Mouse (Mus musculus) adrenal gland, postnatal 10 days (tissue): ENCODE measurements at regions not wholly inside any gene's neighbourhood (a gene's known extent, or its start where the extent isn't known, plus 50 kb on each side); places are given as distances from the start of the nearest gene placed in this dataset.
"Not testable (repeated sequence)": the region's sequence is repeated elsewhere in the genome, so short reads cannot be mapped to it uniquely, and the experiment has no call there.

Source experiments
- DNase-seq: peaks from one replicate; pipeline ENCODE4 v3.0.0; 2021; ENCODE audit warnings: mixed read lengths

- no peak for DNase-seq
These were observed 172.3 kb downstream of the Snca start for GRCm38 (mm10) chr6:60657117-60657911.

GRCm38 (mm10) chr6:60646983-60647617 lies 182.6 kb downstream of the Snca start:
- DNase-seq: not testable (repeated sequence)

GRCm38 (mm10) chr6:60642251-60642650 lies 187.4 kb downstream of the Snca start:
- DNase-seq: no peak

- no peak for DNase-seq
These were observed 213.3 kb downstream of the Snca start for GRCm38 (mm10) chr6:60616313-60616712.

GRCm38 (mm10) chr6:60600201-60600600 lies 229.5 kb downstream of the Snca start:
- peak; percentile 9 for DNase-seq

GRCm38 (mm10) chr6:60564261-60564660 lies 265.4 kb downstream of the Snca start:
- no peak for DNase-seq

GRCm38 (mm10) chr6:60555590-60556235 lies 273.9 kb downstream of the Snca start:
- DNase-seq: peak; percentile 8
